ENCODE assay signal across 19 mouse cellular contexts in the genomic region with DNA sequence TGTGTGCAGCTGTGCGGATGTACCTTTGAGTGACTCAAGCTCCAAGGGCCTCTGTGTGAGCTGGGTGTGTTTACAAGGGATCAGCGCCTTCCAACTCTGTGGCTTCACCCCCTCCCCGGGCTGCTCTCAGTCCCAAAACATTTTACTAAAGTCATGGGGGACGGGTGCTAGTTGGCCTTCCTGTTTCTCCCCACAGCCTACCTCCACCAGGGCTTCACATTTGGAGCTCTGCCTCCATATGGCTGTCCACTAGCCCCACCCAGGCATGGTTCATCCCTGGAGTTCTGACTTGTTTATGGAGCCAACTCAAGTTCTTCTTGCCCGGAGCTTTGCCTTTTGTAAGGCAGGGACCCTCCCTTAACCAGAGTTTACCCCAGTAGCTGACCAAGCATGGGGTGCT.
"Had no signal": no experiment of that assay in that cellular context is flagged by ENCODE, and none has a peak within 500 bp of the region (broad histone marks: within the 10 kb centered on the region; RNA-seq: fewer than 3 reads in every experiment).

No protein-coding gene starts in this region.

- H3K27ac ChIP-seq: kidney, embryonic 15.5 days; limb, embryonic 12.5 days; limb, embryonic 15.5 days; liver, embryonic 14.5 days; macrophage; midbrain, embryonic 12.5 days; midbrain, embryonic 15.5 days; neural tube, embryonic 12.5 days; neural tube, embryonic 15.5 days; stomach, embryonic 15.5 days had no signal

- H3K9me3 ChIP-seq: kidney, embryonic 15.5 days; limb, embryonic 12.5 days; limb, embryonic 15.5 days; midbrain, embryonic 12.5 days; midbrain, embryonic 15.5 days; neural tube, embryonic 12.5 days; neural tube, embryonic 15.5 days; stomach, embryonic 15.5 days had no signal

- H3K4me3 ChIP-seq: kidney, embryonic 15.5 days; limb, embryonic 12.5 days; limb, embryonic 15.5 days; midbrain, embryonic 12.5 days; midbrain, embryonic 15.5 days; neural tube, embryonic 12.5 days; neural tube, embryonic 15.5 days; stomach, embryonic 15.5 days had no signal

- H3K4me1 ChIP-seq: kidney, embryonic 15.5 days; limb, embryonic 12.5 days; limb, embryonic 15.5 days; midbrain, embryonic 12.5 days; midbrain, embryonic 15.5 days; neural tube, embryonic 15.5 days; stomach, embryonic 15.5 days had no signal

- DNase-seq: kidney, postnatal 10 days; kidney, postnatal 36 days; left cerebral cortex, postnatal 4 days; liver, postnatal 0 days; lung, embryonic 14.5 days; retina, postnatal 1 day; right cerebral cortex, postnatal 25 days; spleen, adult 18-20 months; thymus, postnatal 25 days had no signal

- H3K9ac ChIP-seq: kidney, embryonic 15.5 days; limb, embryonic 12.5 days; limb, embryonic 15.5 days; liver, embryonic 14.5 days; liver, postnatal 0 days; lung, embryonic 14.5 days; midbrain, embryonic 12.5 days; midbrain, embryonic 15.5 days; neural tube, embryonic 12.5 days; neural tube, embryonic 15.5 days; stomach, embryonic 15.5 days had no signal

- H3K27me3 ChIP-seq: kidney, embryonic 15.5 days; limb, embryonic 12.5 days; limb, embryonic 15.5 days; midbrain, embryonic 12.5 days; midbrain, embryonic 15.5 days; neural tube, embryonic 12.5 days; neural tube, embryonic 15.5 days; stomach, embryonic 15.5 days had no signal
